Mouse (Mus musculus) left cerebral cortex, adult 8-10 months (tissue): ENCODE results near the gene Myo18b. TPM values are rescaled to one million over a fixed set of nuclear protein-coding genes. Genes with fewer than 3 reads are reported as not detected.
A peak's percentile ranks its signal among the peaks of the same experiment; 100 is the strongest.

Experiments used
- DNase-seq, 2 experiments: peaks; one replicate each; pipeline ENCODE4 v3.0.0; 2022; ENCODE audit warnings: low spot score in 2 of 2
- total RNA-seq, 4 experiments: library from RNA; stranded (reverse); gene quantifications; 2 replicates each; pipeline ENCODE4 v1.2.4; 2022

Gene Myo18b
- total RNA-seq, 4 experiments from 2014 or later: 1.4 to 1.7 (median 1.5) TPM

- DNase-seq: no peak
Measured at GRCm38 (mm10) chr5:112877391-112878115, 18.6 kb downstream of the Myo18b start.

- DNase-seq: no peak
Measured at GRCm38 (mm10) chr5:112876846-112877390, 19.2 kb downstream of the Myo18b start.

GRCm38 (mm10) chr5:112872999-112873398, 23.2 kb downstream of the Myo18b start:
- no peak for DNase-seq

DNA sequence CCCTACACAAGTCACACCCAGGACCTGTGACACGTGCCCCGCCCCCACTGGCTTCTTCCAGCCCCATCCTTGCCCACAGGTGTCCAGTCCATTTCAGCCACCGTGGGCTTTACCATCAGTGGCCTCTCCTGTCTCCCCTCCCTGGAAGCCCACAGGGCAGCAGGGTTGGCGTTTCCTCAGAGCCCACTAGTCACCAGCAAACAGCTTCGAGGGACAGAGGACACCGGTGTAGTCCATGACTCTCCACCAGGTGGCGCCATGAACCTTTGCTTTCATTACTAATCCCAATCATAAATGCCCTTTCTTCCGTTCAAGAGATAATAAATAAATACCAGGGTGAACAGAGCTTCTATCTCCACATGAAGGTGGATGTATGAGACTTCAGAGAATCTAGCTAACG, 25.4 kb downstream of the Myo18b start:
- DNase-seq: peak in 1 of 2 experiments; percentile 61

DNA sequence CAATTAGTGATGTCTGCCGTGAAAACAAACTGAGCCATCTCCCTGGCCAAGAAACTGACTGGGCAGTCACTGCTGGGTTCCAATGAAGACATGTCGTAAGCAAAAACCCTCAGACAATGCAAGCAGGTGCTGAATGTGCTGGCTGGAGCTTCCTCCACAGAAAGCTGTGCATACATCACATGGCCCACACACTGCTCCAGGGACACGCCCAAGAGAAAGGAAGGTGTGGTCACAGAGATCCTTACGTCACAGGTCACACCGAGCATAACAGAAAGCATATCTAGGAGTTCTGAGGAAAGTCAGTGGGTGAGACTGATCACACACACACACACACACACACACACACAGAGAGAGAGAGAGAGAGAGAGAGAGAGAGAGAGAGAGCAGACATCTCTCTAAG, 27.5 kb downstream of the Myo18b start:
- DNase-seq: no peak

DNA sequence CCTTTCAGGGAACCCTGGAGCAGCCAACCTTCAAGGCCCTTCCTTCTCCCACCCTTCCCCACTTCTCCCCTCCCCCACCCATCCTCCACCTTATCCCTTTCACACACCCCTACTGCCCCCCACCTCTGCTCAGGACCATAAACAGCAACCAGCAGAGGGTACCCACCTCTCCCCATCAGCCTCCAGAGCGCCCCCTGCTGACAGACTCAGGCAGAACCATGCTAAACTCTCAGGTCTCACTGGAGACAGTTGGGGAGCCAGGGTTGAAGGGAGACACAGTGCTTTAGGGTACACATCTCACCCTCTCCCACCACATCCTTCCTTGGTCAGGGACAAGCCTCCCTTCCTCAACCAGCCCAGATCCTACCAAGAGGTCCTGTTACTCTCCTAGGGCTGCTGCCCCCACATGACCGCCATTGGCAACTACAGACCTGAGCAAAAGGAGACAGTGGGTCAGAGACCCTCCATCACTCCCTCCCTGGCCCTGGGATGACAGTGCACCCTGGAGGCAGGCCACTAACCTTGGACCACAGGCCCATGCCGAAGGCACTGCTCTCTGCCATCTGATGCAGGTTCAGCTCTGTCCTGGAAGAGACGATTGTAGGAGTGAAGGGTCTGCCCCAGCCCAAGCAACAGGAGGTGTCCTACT, 31.3 kb downstream of the Myo18b start:
- peak in 1 of 2 experiments; percentile 54 for DNase-seq

DNA sequence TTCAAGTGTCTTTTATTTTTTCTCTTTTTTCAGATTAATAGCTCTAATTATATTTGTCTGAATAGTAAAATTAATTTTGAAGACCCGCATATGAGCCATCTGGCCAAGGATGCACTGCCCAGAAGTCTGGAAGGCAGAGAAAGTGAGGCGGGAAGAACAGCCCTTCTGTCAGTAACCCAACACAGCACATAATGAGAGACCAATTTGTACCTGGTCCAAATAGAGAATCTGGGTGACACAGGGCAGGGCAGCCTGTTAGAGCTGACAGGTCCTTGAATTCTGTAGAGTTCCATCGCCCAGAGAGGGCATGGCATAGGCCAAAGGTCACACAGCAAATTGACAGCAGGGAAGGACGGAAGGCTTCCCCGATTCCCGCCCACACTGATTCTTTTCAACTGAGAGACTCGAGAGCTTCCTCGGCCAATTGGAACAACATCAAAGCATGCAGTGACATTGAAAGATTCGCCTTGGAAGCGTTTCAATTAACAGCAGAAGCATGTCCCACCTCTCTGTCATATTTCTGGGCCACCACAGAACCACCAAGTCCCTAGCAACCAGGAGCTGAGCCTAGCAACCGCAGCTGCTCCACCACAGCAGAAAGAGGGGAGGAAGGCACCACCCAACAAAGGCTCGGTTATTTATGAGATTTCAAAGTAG, 36.7 kb downstream of the Myo18b start:
- peak in 1 of 2 experiments; percentile 57 for DNase-seq

DNA sequence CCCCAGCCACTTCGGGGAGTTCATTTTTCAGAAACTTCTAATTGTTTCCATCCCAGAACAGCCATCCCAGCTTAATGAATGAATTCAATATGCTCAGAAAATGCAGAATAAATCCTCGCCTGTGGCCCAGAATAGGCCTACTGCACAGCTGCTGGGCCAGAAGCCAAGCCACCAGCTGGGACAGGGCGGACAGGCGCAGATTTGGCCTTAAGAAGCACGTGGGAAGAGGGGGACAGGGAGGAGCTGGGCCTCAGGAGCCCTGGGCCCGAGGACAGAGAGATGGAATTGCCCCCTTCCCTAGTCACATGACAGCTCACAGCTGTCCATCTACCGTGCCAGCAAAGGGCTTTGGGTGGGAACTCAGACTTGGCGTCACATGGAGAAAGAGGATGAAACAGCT, 43.0 kb downstream of the Myo18b start:
- peak in 1 of 2 experiments; percentile 70 for DNase-seq

- DNase-seq: no peak
Measured at GRCm38 (mm10) chr5:112851389-112851788, 44.8 kb downstream of the Myo18b start.

- DNase-seq: no peak
Measured at GRCm38 (mm10) chr5:112848586-112849280, 47.4 kb downstream of the Myo18b start.

GRCm38 (mm10) chr5:112847985-112848542, 48.1 kb downstream of the Myo18b start:
- DNase-seq: no peak

GRCm38 (mm10) chr5:112846146-112846545, 50.0 kb downstream of the Myo18b start:
- no peak for DNase-seq

DNA sequence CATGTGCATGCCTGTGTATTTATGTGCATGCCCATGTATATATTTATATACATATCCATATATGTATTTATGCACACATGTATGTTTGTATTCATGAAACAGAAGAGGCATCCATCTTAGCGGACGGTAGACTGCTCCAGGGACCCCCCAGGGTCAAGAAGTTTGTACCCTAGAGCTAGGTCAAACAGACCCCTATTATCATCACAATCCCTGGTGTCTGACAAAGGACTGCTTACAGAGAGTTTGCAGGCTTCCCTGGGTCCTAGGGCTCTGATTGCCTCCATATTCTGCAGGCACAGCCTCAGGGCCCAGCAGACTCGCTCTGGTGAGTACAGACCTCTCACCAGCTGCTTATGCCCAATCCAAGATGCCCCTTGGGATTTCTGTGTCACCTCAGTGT, 51.7 kb downstream of the Myo18b start:
- DNase-seq: no peak

GRCm38 (mm10) chr5:112843676-112844257, 52.4 kb downstream of the Myo18b start:
- no peak for DNase-seq

- DNase-seq: no peak
Measured at GRCm38 (mm10) chr5:112842696-112843095, 53.5 kb downstream of the Myo18b start.

DNA sequence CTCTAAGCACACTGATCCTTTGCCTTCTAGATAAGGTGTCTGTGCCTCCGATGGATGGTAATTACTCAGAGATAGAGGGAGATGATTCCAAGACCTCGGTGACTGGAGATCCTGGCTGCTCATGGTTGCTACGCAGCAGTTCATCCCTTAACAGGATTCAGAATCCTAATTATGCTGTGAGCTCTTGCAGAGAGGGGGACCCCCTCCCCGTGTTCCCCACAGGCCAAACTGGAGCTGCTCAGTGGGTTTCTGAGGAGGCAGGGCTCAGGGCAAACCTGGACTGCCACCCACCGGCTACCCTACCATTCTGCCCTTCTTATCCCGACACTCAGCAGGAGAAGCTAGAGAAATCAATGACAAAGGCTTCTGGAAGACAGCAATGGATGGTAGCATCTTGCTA, 54.3 kb downstream of the Myo18b start:
- DNase-seq: no peak

- no peak for DNase-seq
Measured at GRCm38 (mm10) chr5:112834896-112835295, 61.3 kb downstream of the Myo18b start.

- no peak for DNase-seq
Measured at GRCm38 (mm10) chr5:112833866-112834265, 62.3 kb downstream of the Myo18b start.

- peak in 1 of 2 experiments; percentile 25 for DNase-seq
Measured at GRCm38 (mm10) chr5:112825091-112825794, 70.9 kb downstream of the Myo18b start.

GRCm38 (mm10) chr5:112824376-112824775, 71.8 kb downstream of the Myo18b start:
- DNase-seq: no peak
